Mouse (Mus musculus): ENCODE measurements around the gene Rere. TPM values are rescaled to one million over a fixed set of nuclear protein-coding genes. Genes with fewer than 3 reads are reported as not detected.

Gene Rere
- total and polyA plus RNA-seq, 3 experiments = 3.1 to 36.5 (median 8.7) TPM

DNA sequence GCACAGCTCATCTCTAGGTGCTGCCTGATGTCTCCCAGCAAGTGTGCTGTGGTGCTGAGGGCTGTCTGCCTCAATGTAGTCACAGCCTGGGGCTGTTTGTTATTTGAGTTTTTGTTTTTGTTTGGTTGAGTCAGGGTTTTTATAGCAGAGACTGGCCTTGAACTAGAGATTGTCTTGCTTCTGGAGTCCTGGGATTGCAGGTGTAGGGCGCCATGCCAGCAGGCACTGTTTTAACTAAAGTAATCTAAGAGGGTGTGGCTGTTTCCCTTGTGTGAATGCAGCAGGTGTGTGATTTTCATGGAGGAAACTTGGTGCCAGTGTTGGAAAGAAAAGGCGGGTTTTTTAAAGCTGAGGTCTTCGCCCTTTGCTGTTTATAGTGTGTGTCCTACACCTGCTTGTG, 296.6 kb downstream of the Rere start:
- Histone ChIP-seq H3K4me3 (replicated peaks in 1 of 3; ENCODE audit: low read depth in 2 of 3, low read length in 2 of 3, poor library complexity in 1 of 3) (no peak overlapping the region), H3K27ac (ENCODE audit: insufficient read depth, low read depth) (no peak overlapping the region), H3K79me2 (replicated peaks; ENCODE audit: control insufficient read depth, extremely low read depth, insufficient read depth, poor library complexity, severe bottlenecking) (no peaks in the 10 kb centered on the region; the same call in 1 of the 2 replicates), H3K9me3 (replicated peaks; ENCODE audit: low read length) (no peaks in the 10 kb centered on the region), H3K9ac (ENCODE audit: insufficient read depth, low read depth) (no peak overlapping the region), H3K4me2 (ENCODE audit: insufficient read depth, low read depth, poor library complexity, severe bottlenecking) (no peak overlapping the region), H3K36me3 (replicated peaks in 1 of 2; ENCODE audit: control insufficient read depth in 1 of 2, insufficient read depth in 1 of 2, low read length in 1 of 2) (peaks cover 7 to 53% of the 10 kb centered on the region in 2 experiments), H3K4me1 (ENCODE audit: control insufficient read depth in 1 of 2, insufficient read depth in 2 of 2) (peaks cover 4 to 13% of the 10 kb centered on the region in 2 experiments; a peak in 3 of 4 replicates), H3K27me3 (replicated peaks) (no peaks in the 10 kb centered on the region)
- no peak for DNase-seq (ENCODE audit: extremely low read depth)
- dilution Hi-C loops (cut with MboI; ENCODE audit: extremely low pct_ligation_motif_present, extremely low pct_unique_long_range_greater_than_20kb, low sequenced_read_pairs) = no loop called here
- TF ChIP-seq KAT2A (IDR thresholded peaks at IDR 0.05; ENCODE audit: insufficient replicate concordance, low read length) (no peak), MEF2A (IDR thresholded peaks at IDR 0.05; ENCODE audit: borderline replicate concordance, low read depth, low read length) (no peak), POLR2A (IDR thresholded peaks at IDR 0.05; ENCODE audit: low read depth, low read length) (no peak), CHD2 (IDR thresholded peaks at IDR 0.05; ENCODE audit: low read length) (no peak), GABPA (IDR thresholded peaks at IDR 0.05; ENCODE audit: insufficient replicate concordance, low read depth, low read length) (no peak), RCOR1 (conservative IDR thresholded peaks at IDR 0.05; ENCODE audit: low read depth, low read length) (no peak), CHD1 (IDR thresholded peaks at IDR 0.05; ENCODE audit: low read depth, low read length) (no peak), USF1 (IDR thresholded peaks at IDR 0.05; ENCODE audit: low read depth, low read length) (no peak), POLR2AphosphoS2 (IDR thresholded peaks at IDR 0.05; ENCODE audit: low read depth, low read length) (no peak), USF2 (conservative IDR thresholded peaks at IDR 0.05; ENCODE audit: low read depth, low read length) (no peak), SIN3A (IDR thresholded peaks at IDR 0.05; ENCODE audit: low read length) (no peak), MAFK (IDR thresholded peaks at IDR 0.05; ENCODE audit: insufficient replicate concordance, low read length) (no peak), ZKSCAN1 (IDR thresholded peaks at IDR 0.05; ENCODE audit: borderline replicate concordance, low read depth, low read length) (no peak), SMC3 (IDR thresholded peaks at IDR 0.05; ENCODE audit: low read depth, low read length) (no peak), NELFE (IDR thresholded peaks at IDR 0.05; ENCODE audit: low read depth, low read length) (no peak), ZNF384 (IDR thresholded peaks at IDR 0.05; ENCODE audit: low read depth, low read length) (no peak), RAD21 (IDR thresholded peaks at IDR 0.05; ENCODE audit: low read depth, low read length) (no peak), ETS1 (conservative IDR thresholded peaks at IDR 0.05; ENCODE audit: low read depth, low read length) (no peak)
- in situ Hi-C loops (cut with MboI; ENCODE audit: low pct_ligation_motif_present, low pct_unique_long_range_greater_than_20kb, low sequenced_read_pairs) = no loop called here

- DNase-seq (ENCODE audit: extremely low read depth) = no peak
- Histone ChIP-seq H3K4me2 (ENCODE audit: insufficient read depth, low read depth, poor library complexity, severe bottlenecking) (no peak overlapping the region), H3K27me3 (replicated peaks) (no peaks in the 10 kb centered on the region), H3K4me1 (ENCODE audit: control insufficient read depth in 1 of 2, insufficient read depth in 2 of 2) (peaks cover 7 to 42% of the 10 kb centered on the region in 2 experiments), H3K79me2 (replicated peaks; ENCODE audit: control insufficient read depth, extremely low read depth, insufficient read depth, poor library complexity, severe bottlenecking) (no peaks in the 10 kb centered on the region; the same call in none of the 2 replicates), H3K36me3 (replicated peaks in 1 of 2; ENCODE audit: control insufficient read depth in 1 of 2, insufficient read depth in 1 of 2, low read length in 1 of 2) (peaks cover 5 to 47% of the 10 kb centered on the region in 2 experiments), H3K27ac (ENCODE audit: insufficient read depth, low read depth) (no peak overlapping the region), H3K9ac (ENCODE audit: insufficient read depth, low read depth) (no peak overlapping the region), H3K4me3 (replicated peaks in 1 of 3; ENCODE audit: low read depth in 2 of 3, low read length in 2 of 3, poor library complexity in 1 of 3) (no peak overlapping the region), H3K9me3 (replicated peaks; ENCODE audit: low read length) (no peaks in the 10 kb centered on the region)
- dilution Hi-C loops (cut with MboI; ENCODE audit: extremely low pct_ligation_motif_present, extremely low pct_unique_long_range_greater_than_20kb, low sequenced_read_pairs) (no loop called here), in situ Hi-C loops (cut with MboI; ENCODE audit: low pct_ligation_motif_present, low pct_unique_long_range_greater_than_20kb, low sequenced_read_pairs) (no loop called here)
- TF ChIP-seq ETS1 (conservative IDR thresholded peaks at IDR 0.05; ENCODE audit: low read depth, low read length) = no peak
- TF ChIP-seq SIN3A (IDR thresholded peaks at IDR 0.05; ENCODE audit: low read length) = no peak
- no peak for TF ChIP-seq POLR2A (IDR thresholded peaks at IDR 0.05; ENCODE audit: low read depth, low read length)
Measured at GRCm38 (mm10) chr4:150581931-150582723, 300.7 kb downstream of the Rere start.

Data from CH12.LX (cell line).